Mouse (Mus musculus) large intestine, adult 2 months (tissue): ENCODE data around the gene Gm5150. TPM values are rescaled to one million over a fixed set of nuclear protein-coding genes. Genes with fewer than 3 reads are reported as not detected.
"Not testable (repeated sequence)": the region's sequence is repeated elsewhere in the genome, so short reads cannot be mapped to it uniquely, and the experiment has no call there.

ENCODE experiments used
- DNase-seq: peaks from one replicate; pipeline ENCODE4 v3.0.0-alpha.2; 2012; ENCODE audit warnings: low read depth, low spot score
- WGBS: fragments of 180-500 bp; shearing (Covaris S2); methylation state at CpG from one replicate; pipeline ENCODE4 v1.1.7; 2018; 5-methylcytosine and 5-hydroxymethylcytosine counted together
- polyA plus RNA-seq: library from polyadenylated mRNA; depleted of rRNA; stranded (reverse); fragments of >200 nt; gene quantifications from 2 replicates; pipeline ENCODE4 v1.2.3, GENCODE M21; 2012; rRNA removed

Gene Gm5150
- polyA plus RNA-seq, result 0.47 and 1.3 TPM in 2 replicates

DNA sequence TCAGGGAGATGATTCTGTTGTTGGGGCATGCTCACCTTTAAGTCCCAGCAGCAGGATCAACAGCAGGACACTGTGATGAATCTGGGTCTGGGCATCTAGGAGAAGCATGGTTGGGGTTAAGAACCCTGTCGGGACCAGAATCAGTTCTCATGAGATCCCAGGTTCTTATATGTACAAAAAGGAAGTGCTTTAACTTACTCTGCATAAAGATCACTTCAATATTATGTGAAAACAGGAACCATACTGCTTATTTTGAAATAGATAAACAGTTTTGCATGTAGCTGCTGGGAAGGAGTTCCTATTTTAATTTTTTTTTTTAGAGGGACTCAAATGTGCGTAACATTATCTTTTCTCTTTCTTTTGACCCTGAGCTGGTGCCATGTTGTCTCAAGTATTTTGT lies at the start of gene Gm5150:
Gene Gm5150, minus strand, starts transcription at position 223 of the 400 bp plus-strand sequence.
- DNase-seq, result no peak
- 86% methylated on average over 2 of the region's 2 CpGs for WGBS

GRCm38 (mm10) chr3:16051736-16052135 lies 45.5 kb upstream of the Gm5150 start:
- not testable (repeated sequence) for DNase-seq
- WGBS, result 81% methylated on average over 20 of the region's 20 CpGs

GRCm38 (mm10) chr3:16047288-16047687 lies 41.1 kb upstream of the Gm5150 start:
- no peak for DNase-seq
- 47% methylated on average over 4 of the region's 4 CpGs for WGBS

- no peak for DNase-seq
- 4% methylated on average over 1 of the region's 1 CpGs for WGBS
Observed at GRCm38 (mm10) chr3:16043315-16043714, 37.1 kb upstream of the Gm5150 start.

DNA sequence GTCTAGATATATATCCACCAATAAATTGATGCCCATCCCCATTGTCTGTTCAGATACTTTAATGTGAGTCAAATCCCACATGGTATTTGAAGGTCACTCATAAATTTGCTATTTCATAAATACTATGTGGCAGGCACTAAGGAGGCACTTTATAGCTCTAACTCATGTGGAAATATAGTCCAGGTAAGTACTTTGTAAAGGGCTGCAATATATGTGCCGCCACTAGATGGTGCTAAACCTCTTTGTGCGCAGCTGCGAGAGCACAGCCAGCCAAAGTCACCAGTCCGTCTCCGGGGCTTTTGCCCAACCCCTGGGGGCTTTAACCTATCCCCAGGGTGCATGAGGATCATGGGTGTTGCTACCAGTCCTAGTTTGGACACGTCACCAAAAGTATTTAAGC lies 18.8 kb upstream of the Gm5150 start:
- not testable (repeated sequence) for DNase-seq
- WGBS, result 4% methylated on average over 6 of the region's 6 CpGs

- no peak for DNase-seq
- WGBS, result 19% methylated on average over 1 of the region's 1 CpGs
Observed at GRCm38 (mm10) chr3:16022214-16022613, 16.0 kb upstream of the Gm5150 start.

DNA sequence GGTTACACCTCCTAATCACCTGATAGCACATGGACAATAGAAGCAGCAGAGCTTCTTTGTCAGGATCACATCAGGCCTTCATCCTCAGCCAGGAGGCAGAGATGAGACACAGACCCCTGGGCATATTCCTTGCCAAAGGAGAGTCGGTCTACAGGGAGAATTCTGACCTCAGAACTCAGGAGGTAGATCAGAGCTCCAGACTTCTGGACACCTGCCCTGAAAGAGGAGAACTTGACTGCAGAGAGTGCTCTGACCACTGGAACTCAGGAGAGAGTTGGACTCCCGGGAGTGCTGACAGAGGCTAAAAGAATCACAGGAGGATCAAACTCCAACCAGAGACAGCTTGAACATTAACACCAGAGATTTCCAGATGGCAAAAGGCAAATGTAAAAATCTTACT lies 8.2 kb upstream of the Gm5150 start:
- not testable (repeated sequence) for DNase-seq
- 83% methylated on average over 2 of the region's 2 CpGs for WGBS

GRCm38 (mm10) chr3:16007827-16008226 lies 1.6 kb upstream of the Gm5150 start:
- 69% methylated on average over 1 of the region's 1 CpGs for WGBS
- DNase-seq, result no peak

- 74% methylated on average over 3 of the region's 3 CpGs for WGBS
Observed at GRCm38 (mm10) chr3:16003890-16004633, 2.2 kb downstream of the Gm5150 start.

DNA sequence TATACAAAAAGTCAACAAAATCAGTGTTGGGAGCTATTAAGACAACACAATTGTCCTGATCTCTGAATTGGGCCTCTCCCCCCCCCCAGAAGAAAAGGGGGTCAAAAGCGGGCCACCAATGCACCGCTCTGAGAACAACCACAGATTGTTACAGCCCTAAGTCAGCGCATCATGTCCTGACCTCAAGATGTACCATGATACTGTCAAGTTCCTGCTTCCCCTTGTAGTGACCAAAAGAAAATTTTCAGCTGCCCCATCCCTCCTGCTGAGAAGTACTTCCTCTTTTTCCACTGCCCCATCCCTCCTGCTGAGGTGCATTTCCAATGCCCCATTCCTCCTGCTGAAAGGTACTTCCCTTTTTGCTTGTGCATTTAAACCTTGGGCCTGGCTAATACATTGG lies 6.8 kb downstream of the Gm5150 start:
- not testable (repeated sequence) for DNase-seq
- WGBS, result 89% methylated on average over 3 of the region's 3 CpGs

More at GRCm38 (mm10) chr3:16003890-16004633, 2.2 kb downstream of the Gm5150 start:
- no peak for DNase-seq

GRCm38 (mm10) chr3:15982216-15982615 lies 24.0 kb downstream of the Gm5150 start:
- DNase-seq, result no peak
- 60% methylated on average over 3 of the region's 3 CpGs for WGBS

DNA sequence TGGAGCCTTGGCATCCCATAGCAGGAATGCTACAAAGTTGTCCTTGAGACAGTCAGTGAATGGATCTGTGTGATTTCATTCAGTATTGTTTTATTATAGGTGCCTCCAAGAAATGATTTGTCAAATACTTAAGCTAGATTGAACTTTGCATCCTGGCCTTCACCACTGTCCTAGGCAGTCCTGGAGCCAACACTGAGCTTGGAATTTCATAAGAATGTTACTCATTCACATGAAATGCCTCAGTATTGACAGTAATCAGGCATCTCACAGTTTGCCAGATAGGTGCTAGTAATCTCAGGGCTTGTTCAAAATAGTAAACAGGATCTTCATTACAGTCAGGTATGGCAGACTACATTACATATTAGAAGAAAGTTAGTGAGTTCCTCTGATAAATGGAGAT lies 49.3 kb downstream of the Gm5150 start:
- DNase-seq, result no peak

Other genes starting within 250 kb of the Gm5150 start
- 0.40 and 0.56 TPM in 2 replicates for gene Sirpb1c, start 157.9 kb downstream of the Gm5150 start, polyA plus RNA-seq